Mouse (Mus musculus) gastrocnemius, postnatal 4 days (tissue): Measurements from ENCODE around the gene Olfr517. TPM values are rescaled to one million over a fixed set of nuclear protein-coding genes. Genes with fewer than 3 reads are reported as not detected.

Experiments
- DNase-seq, 2 experiments: peaks; one replicate each; pipeline ENCODE4 v3.0.0; 2021 to 2022; ENCODE audit warnings: low spot score in 2 of 2, mixed read lengths in 2 of 2
- long read RNA-seq, 2 experiments: library from polyadenylated mRNA; stranded (forward); transcript quantifications; one replicate each; pipeline ENCODE4 v2.0.0; 2021
- total RNA-seq, 2 experiments: library from RNA; stranded (reverse); gene quantifications; 2 replicates each; pipeline ENCODE4 v1.2.3; 2021

The Olfr517 gene
- total RNA-seq = not detected
- long read RNA-seq, experiment 1 = 0 reads
- long read RNA-seq, experiment 2 = 0 reads

DNA sequence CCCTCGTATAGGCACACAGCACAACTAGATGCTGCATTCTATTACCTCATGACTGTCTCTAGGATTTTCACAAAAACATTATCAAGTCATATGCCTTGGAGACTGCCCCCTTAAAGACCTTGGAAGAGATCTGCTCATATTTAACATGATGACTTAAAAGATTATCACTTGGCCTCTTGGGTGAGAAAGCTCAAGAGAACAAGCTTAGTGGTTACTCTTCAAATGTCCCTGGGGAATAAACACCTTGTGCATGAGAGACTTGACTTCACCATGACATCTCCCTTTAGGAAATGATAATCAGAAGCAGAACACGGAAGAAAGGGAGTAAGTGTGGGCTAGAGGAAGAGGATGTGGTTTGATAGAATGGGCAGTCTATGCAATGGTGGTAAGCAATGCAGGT is at the start of gene Olfr517:
TSS of gene Olfr517 (minus strand) at position 101 of the 400 bp plus-strand sequence.
- DNase-seq = no peak

DNA sequence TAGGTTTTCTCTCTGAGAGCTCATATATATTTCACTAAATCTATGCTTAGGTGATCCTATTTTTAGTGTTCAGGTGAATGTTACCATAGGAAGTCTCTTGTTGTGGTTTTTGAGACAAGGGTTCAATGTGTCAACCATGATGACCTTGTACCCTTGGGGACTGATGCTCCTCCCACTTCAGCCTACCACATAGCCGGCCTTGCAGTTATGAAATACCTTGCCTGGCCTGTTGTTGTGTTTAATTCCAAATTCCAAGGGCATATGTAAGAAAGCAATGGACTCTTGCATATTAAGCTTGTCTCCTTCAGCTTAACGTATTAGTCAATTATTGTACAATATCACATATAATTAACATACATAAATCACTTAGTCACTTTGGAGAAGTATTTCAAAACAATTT is 31.8 kb upstream of the Olfr517 start:
- no peak for DNase-seq

DNA sequence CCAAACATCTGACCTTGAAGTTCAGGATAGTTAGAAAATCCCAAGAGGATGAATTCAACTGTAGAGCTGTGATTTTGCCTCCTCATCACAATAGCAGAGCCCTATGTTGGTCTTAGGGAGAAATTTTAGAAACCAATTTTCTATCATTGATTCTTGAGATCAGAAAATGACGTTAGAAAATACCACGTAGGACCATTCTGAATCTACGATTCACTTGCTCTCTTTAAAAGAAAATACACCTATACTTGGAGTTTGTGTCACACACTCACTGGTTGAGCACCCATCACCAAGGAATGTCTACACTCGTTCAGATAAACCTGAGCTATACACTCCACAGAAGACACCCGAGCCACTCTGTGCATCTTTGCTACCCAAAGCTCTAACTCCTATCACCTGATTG is 22.1 kb upstream of the Olfr517 start, which contains the start of gene Olfr519:
TSS of gene Olfr519 (minus strand) at position 101 of the 400 bp plus-strand sequence.
- DNase-seq = no peak

DNA sequence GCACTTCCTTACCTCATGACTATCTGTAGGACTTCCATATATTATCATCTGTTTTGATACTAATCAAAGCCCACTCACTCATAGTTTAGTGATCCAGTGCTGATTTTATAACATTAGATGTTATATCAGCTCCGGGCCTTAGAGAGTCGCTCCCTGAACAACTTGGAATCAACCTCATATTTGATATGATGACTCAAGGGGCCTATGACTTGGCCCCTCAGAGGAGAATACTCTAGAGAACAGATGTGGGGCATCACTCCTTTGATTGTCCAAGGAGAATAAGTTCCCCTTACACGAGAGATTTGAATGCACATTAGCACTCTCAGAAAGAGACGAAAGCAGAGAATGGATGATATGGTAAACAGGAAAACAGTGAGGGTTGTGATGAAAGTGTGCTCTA is 12.7 kb upstream of the Olfr517 start, which contains the start of gene Olfr518:
TSS of gene Olfr518 (minus strand) at position 101 of the 400 bp plus-strand sequence.
- no peak for DNase-seq

DNA sequence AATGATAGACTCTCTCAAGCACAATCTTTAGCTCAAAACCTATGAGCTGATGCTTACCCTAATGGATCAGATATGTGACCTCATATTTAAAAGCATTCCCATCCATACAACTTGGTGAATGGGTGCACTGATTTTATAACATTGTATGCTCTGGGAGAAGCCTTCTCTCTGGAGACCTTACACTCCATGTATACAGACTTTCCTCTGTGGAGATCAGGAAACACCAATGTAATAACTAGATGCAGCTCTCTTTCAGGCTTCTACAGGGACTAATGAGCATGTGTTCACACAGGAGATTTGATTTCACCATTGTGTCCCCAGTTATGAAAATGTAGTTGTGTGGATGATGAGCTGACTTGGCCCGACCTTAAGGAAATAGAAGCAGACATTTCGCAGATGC is 21.8 kb downstream of the Olfr517 start, which contains the start of gene Olfr516:
TSS of gene Olfr516 (minus strand) at position 101 of the 400 bp plus-strand sequence.
- DNase-seq = no peak

DNA sequence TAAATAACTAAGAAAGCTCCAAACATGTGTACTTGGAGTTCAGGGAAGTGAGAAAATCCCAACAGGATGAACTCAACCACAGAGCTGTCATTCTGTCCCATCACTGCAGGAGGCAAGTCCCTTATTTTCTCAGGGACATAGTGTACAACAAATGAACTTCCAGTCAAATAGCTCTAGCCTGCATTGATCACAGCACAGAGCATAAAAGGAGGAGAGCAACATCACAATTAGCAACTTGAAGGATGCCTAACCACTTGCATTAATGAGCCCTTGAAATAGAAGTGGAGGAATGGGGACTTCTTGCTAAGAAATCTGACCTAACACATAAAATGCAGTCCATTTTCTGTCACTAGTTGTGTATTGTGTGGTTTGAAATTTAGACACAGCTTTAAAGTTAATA is 46.3 kb downstream of the Olfr517 start, which contains the start of gene Olfr514:
TSS of gene Olfr514 (minus strand) at position 101 of the 400 bp plus-strand sequence.
- no peak for DNase-seq

Other genes starting within 250 kb of the Olfr517 start
- gene Olfr508, start 242.4 kb downstream of the Olfr517 start, total RNA-seq = not detected
- gene Olfr509, start 220.5 kb downstream of the Olfr517 start, total RNA-seq = not detected
- not detected for gene Olfr510, start 206.0 kb downstream of the Olfr517 start, total RNA-seq
- not detected for gene Olfr512, start 159.1 kb downstream of the Olfr517 start, total RNA-seq
- not detected for gene Olfr513, start 121.4 kb downstream of the Olfr517 start, total RNA-seq
- not detected for gene Olfr514, start 46.4 kb downstream of the Olfr517 start, total RNA-seq
- not detected for gene Olfr516, start 21.9 kb downstream of the Olfr517 start, total RNA-seq
- not detected for gene Olfr518, start 12.6 kb upstream of the Olfr517 start, total RNA-seq
- not detected for gene Olfr519, start 22.0 kb upstream of the Olfr517 start, total RNA-seq
- gene Nlrp10, start 57.8 kb upstream of the Olfr517 start, total RNA-seq = under 1 TPM; 0.44 to 0.47 TPM
- gene Eif3f, start 62.0 kb upstream of the Olfr517 start, total RNA-seq = 100 to 1,000 TPM; 163 to 167 TPM
- 1 to 10 TPM; 5.7 to 8.3 TPM for gene Tub, start 78.0 kb upstream of the Olfr517 start, total RNA-seq
- gene Ric3, start 211.0 kb upstream of the Olfr517 start, total RNA-seq = 1 to 10 TPM; 1.4 to 1.7 TPM